Mouse (Mus musculus) ES-Bruce4 (cell line): Measurements from ENCODE around the gene Bpgm. TPM values are rescaled to one million over a fixed set of nuclear protein-coding genes. Genes with fewer than 3 reads are reported as not detected.

Source experiments
- H3K27ac ChIP-seq: 2 replicates; pipeline ENCODE4 v1.5.1; 2012; ENCODE audit warnings: low read length, inconsistent platforms; ENCODE audit not compliant: insufficient read depth
- H3K27me3 ChIP-seq: 2 replicates; pipeline ENCODE4 v1.6.1; 2012; ENCODE audit warnings: mild to moderate bottlenecking, low read length, inconsistent platforms; ENCODE audit not compliant: control insufficient read depth, poor library complexity, insufficient read depth, severe bottlenecking
- H3K36me3 ChIP-seq: 2 replicates; pipeline ENCODE4 v1.6.1; 2012; ENCODE audit warnings: inconsistent platforms, mild to moderate bottlenecking, low read length, moderate library complexity; ENCODE audit not compliant: control insufficient read depth, poor library complexity, insufficient read depth, severe bottlenecking
- H3K4me1 ChIP-seq: one replicate; pipeline ENCODE4 v1.8.1; 2011; ENCODE audit warnings: low read length; ENCODE audit not compliant: control insufficient read depth, insufficient read depth
- H3K4me3 ChIP-seq: 2 replicates; pipeline ENCODE4 v1.5.1; 2011; ENCODE audit warnings: low read depth, mild to moderate bottlenecking, low read length
- H3K9ac ChIP-seq: 2 replicates; pipeline ENCODE4 v1.6.1; 2012; ENCODE audit warnings: low read depth, mild to moderate bottlenecking, inconsistent platforms; ENCODE audit not compliant: poor library complexity, severe bottlenecking
- H3K9me3 ChIP-seq: replicated peaks from 2 replicates; pipeline ENCODE4 v1.6.1; 2012; ENCODE audit warnings: mild to moderate bottlenecking, low read length, inconsistent platforms; ENCODE audit not compliant: control insufficient read depth, poor library complexity, insufficient read depth, severe bottlenecking
- CTCF ChIP-seq: IDR thresholded peaks from one replicate; pipeline ENCODE4 v1.8.1; 2011; ENCODE audit warnings: low read depth, low read length
- EP300 ChIP-seq: IDR thresholded peaks from 2 replicates; pipeline ENCODE4 v1.6.1; 2011; ENCODE audit warnings: low read depth, low read length; ENCODE audit not compliant: insufficient read depth
- POLR2A ChIP-seq: IDR thresholded peaks from one replicate; pipeline ENCODE4 v1.8.1; 2011; ENCODE audit warnings: low read length; ENCODE audit not compliant: insufficient read depth
- polyA plus RNA-seq: library from polyadenylated mRNA; stranded (reverse); fragments of >200 nt; gene quantifications from 2 replicates; pipeline ENCODE4 v1.2.4, GENCODE M21; 2011; ENCODE audit warnings: low read depth; ENCODE audit not compliant: missing spikeins, insufficient read depth, insufficient read length

The Bpgm gene
- polyA plus RNA-seq = 24.0 and 26.3 TPM in 2 replicates

DNA sequence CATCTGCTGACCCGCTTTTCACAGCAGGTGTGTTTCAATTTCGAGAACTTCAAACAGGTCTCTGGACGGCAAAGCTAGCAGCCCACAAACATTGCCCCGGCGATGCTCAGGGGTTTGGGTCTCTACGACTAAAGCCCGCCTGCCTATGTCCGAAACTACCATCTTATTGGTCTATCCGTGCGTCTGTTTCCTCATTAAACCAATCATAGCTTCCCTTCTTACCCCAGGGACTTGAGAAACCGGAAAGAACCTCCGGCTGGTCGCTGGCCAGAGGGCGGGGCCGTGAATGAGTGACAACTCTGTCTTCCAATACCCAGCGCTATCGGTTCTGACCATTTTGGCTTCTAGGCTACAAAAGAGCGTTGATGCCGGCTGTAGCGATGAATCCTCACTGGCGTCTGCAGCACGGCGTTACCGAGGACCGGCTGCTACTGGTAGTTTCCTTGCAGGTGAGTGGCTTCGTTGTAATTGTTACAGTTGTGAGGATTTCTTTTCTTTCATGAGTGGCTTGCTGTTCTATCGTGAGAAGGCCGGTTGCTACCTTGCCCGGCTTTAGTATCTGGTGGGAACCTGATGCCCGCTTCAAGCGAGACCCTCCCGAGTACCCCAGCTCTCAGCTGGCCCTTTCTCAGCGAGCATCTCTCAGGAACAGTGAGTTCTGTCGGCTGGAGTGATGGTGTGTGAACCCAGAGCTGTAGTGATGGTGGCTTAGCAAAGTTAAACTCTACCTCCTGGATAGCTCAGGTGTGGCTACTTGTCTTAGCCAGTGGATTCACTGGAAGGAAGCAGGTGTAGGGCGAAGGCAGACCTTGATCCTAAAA is at the start of gene Bpgm:
TSS of gene Bpgm (plus strand) at position 234 of the 821 bp plus-strand sequence.
- H3K9ac ChIP-seq = peak within 1 kb of the TSS; percentile 70
- peak within 1 kb of the TSS; percentile 96 for H3K4me3 ChIP-seq
- H3K4me1 ChIP-seq = no peaks in the 10 kb centered on the region
- H3K27ac ChIP-seq = no peak within 1 kb of the TSS
- H3K9me3 ChIP-seq = no peaks in the 10 kb centered on the region
- TF ChIP-seq POLR2A = no peak
- no peak for TF ChIP-seq CTCF
- no peak for TF ChIP-seq EP300
- H3K36me3 ChIP-seq = no peaks in the 10 kb centered on the region
- H3K27me3 ChIP-seq = no peaks in the 10 kb centered on the region

DNA sequence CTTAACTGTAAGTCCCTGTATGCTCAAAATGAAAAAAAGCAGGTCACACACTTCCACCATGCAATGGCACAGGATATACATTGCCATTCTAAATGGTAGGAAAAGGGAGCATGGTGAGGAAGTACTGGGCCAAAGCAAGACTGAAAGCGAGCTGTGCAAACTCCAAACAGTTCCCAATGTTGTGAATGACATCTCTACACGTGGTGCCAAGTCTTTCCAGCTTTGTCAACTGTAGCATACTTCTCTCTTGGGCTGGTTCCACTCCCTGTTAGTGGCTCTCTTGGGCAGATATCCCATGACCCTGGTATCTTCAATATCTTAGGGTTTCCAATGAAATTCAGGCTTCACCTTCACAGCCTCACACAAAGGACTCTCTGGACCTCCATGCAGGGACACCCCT is 37.0 kb upstream of the Bpgm start:
- Histone ChIP-seq H3K9me3 (no peaks in the 10 kb centered on the region), H3K27ac (no peak overlapping the region), H3K4me1 (no peaks in the 10 kb centered on the region), H3K9ac (no peak overlapping the region), H3K27me3 (peaks cover 1% of the 10 kb centered on the region; the same call in 1 of the 2 replicates), H3K36me3 (no peaks in the 10 kb centered on the region), H3K4me3 (no peak overlapping the region)
- TF ChIP-seq CTCF (no peak), POLR2A (no peak), EP300 (no peak)

GRCm38 (mm10) chr6:34441556-34442257 is 34.3 kb upstream of the Bpgm start:
- no peaks in the 10 kb centered on the region for H3K9me3 ChIP-seq
- H3K9ac ChIP-seq = no peak overlapping the region
- H3K27ac ChIP-seq = no peak overlapping the region
- no peaks in the 10 kb centered on the region for H3K27me3 ChIP-seq
- TF ChIP-seq POLR2A (no peak), CTCF (no peak), EP300 (no peak)
- no peaks in the 10 kb centered on the region for H3K36me3 ChIP-seq
- H3K4me3 ChIP-seq = no peak overlapping the region
- H3K4me1 ChIP-seq = no peaks in the 10 kb centered on the region

GRCm38 (mm10) chr6:34443791-34444190 is 32.2 kb upstream of the Bpgm start:
- Histone ChIP-seq H3K27me3 (no peaks in the 10 kb centered on the region), H3K4me3 (no peak overlapping the region), H3K36me3 (no peaks in the 10 kb centered on the region), H3K4me1 (no peaks in the 10 kb centered on the region), H3K9me3 (no peaks in the 10 kb centered on the region), H3K9ac (no peak overlapping the region), H3K27ac (no peak overlapping the region)
- TF ChIP-seq CTCF (no peak), EP300 (no peak), POLR2A (no peak)

DNA sequence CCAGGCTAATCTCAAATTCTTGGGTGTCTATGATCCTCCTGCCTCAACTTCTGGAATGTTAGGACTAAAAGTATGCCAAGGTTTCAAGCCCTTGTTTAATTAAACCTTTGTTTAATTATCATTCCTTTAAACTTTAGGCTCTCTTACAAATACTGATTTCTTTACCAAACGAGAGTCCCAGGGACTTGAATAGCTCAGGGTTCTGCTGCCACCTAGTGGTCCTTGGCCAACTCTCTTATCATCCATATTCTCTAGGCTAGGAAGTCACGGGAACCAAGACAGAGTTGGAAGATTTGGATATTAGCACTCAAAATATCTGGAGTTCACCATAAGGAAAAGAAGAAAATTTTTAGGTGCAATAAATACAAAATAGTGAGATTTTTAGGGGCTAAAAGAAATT is 28.0 kb upstream of the Bpgm start:
- no peaks in the 10 kb centered on the region for H3K4me1 ChIP-seq

DNA sequence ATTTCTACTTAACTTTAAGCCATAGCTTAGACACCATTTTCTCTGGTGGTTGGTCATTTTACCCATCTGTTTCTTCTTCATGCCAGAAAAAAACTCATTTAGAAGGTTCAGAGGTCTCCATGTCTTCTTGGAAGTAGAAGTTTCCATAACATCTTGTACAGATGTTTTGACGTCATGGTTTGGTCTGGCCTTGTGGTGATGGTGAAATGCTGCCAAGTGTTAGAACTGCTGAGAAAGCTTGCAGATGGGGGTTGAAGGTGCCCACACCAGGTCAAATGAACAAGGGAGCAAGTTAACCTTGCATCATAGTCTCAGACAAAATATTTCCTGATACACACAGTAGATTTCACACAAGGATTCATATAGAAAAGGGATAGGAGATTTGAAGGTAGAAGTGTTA is 27.3 kb upstream of the Bpgm start:
- no peaks in the 10 kb centered on the region; the same call in 1 of the 2 replicates for H3K27me3 ChIP-seq
- no peaks in the 10 kb centered on the region for H3K4me1 ChIP-seq
- H3K9ac ChIP-seq = no peak overlapping the region
- no peaks in the 10 kb centered on the region for H3K36me3 ChIP-seq
- H3K27ac ChIP-seq = no peak overlapping the region
- no peak overlapping the region for H3K4me3 ChIP-seq
- no peaks in the 10 kb centered on the region for H3K9me3 ChIP-seq
- no peak for TF ChIP-seq EP300
- TF ChIP-seq CTCF = no peak
- no peak for TF ChIP-seq POLR2A

More for the DNA sequence above, 28.0 kb upstream of the Bpgm start:
- Histone ChIP-seq H3K27ac (no peak overlapping the region), H3K4me3 (no peak overlapping the region), H3K9me3 (no peaks in the 10 kb centered on the region), H3K27me3 (no peaks in the 10 kb centered on the region; the same call in 1 of the 2 replicates), H3K9ac (no peak overlapping the region), H3K36me3 (no peaks in the 10 kb centered on the region)
- peak; percentile 19 for TF ChIP-seq CTCF
- no peak for TF ChIP-seq EP300
